Mouse (Mus musculus) heart, embryonic 10.5 days (tissue): ENCODE results near the gene Adam8. TPM values are rescaled to one million over a fixed set of nuclear protein-coding genes. Genes with fewer than 3 reads are reported as not detected.
A peak's percentile ranks its signal among the peaks of the same experiment; 100 is the strongest.

Source experiments
- DNase-seq: peaks from one replicate; pipeline ENCODE4 v3.0.0-alpha.2; 2017; ENCODE audit warnings: low spot score
- H3K27ac ChIP-seq: fragments of 300-500 bp; sonication (generic); 2 replicates; pipeline ENCODE4 v1.5.1; 2016; ENCODE audit warnings: mild to moderate bottlenecking
- H3K27me3 ChIP-seq: fragments of 300-500 bp; sonication (generic); 2 replicates; pipeline ENCODE4 v1.6.1; 2016; ENCODE audit warnings: mild to moderate bottlenecking; ENCODE audit not compliant: poor library complexity, insufficient read depth, severe bottlenecking
- H3K36me3 ChIP-seq: fragments of 300-500 bp; sonication (generic); 2 replicates; pipeline ENCODE4 v1.6.1; 2016; ENCODE audit warnings: mild to moderate bottlenecking, moderate library complexity
- H3K4me1 ChIP-seq: fragments of 300-500 bp; sonication (generic); 2 replicates; pipeline ENCODE4 v1.6.1; 2016; ENCODE audit warnings: mild to moderate bottlenecking
- H3K4me3 ChIP-seq: fragments of 300-500 bp; sonication (generic); 2 replicates; pipeline ENCODE4 v1.5.1; 2016; ENCODE audit warnings: mild to moderate bottlenecking, moderate library complexity
- H3K9me3 ChIP-seq: fragments of 300-500 bp; sonication (generic); 2 replicates; pipeline ENCODE4 v1.6.1; 2016; ENCODE audit warnings: mild to moderate bottlenecking, moderate library complexity
- WGBS: fragments of 180-500 bp; shearing (Covaris S2); methylation state at CpG from one replicate; pipeline ENCODE4 v1.1.7; 2016; 5-methylcytosine and 5-hydroxymethylcytosine counted together
- polyA plus RNA-seq: library from polyadenylated mRNA; unstranded; fragments of >200 nt; fragmentation: Nextera tagmentation; extraction: Ambion mirVana; gene quantifications from 2 replicates; pipeline ENCODE4 v1.2.1, GENCODE M21; 2016

The Adam8 gene
- polyA plus RNA-seq, 1 experiment from 2014 or later: 1.3 TPM

DNA sequence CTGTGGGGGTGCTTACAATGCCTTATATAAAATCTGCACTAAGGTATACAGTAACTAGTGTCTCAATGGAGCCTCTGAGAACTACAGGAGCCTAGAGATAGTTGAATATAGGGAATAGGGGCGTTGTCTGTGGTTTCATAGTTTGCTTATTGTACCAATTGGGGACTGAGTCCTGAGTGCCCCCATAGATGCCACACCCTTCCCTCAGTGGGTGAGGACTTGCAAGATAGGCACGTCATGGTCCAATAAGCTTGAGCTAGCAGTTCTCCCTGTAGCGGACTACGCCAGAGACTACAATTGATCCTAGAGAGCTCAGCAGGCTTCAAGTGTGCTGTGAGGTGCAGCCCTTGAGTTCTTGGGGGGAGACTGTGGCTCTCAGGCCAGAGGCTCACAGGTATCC, 36.9 kb downstream of the Adam8 start:
- H3K4me3 ChIP-seq: no peak overlapping the region
- DNase-seq: no peak
- H3K27ac ChIP-seq: no peak overlapping the region
- H3K27me3 ChIP-seq: peaks cover 66% of the 10 kb centered on the region
- H3K36me3 ChIP-seq: no peaks in the 10 kb centered on the region
- peaks cover 18% of the 10 kb centered on the region for H3K4me1 ChIP-seq
- H3K9me3 ChIP-seq: no peaks in the 10 kb centered on the region
- 86% methylated on average over 4 of the region's 4 CpGs for WGBS

DNA sequence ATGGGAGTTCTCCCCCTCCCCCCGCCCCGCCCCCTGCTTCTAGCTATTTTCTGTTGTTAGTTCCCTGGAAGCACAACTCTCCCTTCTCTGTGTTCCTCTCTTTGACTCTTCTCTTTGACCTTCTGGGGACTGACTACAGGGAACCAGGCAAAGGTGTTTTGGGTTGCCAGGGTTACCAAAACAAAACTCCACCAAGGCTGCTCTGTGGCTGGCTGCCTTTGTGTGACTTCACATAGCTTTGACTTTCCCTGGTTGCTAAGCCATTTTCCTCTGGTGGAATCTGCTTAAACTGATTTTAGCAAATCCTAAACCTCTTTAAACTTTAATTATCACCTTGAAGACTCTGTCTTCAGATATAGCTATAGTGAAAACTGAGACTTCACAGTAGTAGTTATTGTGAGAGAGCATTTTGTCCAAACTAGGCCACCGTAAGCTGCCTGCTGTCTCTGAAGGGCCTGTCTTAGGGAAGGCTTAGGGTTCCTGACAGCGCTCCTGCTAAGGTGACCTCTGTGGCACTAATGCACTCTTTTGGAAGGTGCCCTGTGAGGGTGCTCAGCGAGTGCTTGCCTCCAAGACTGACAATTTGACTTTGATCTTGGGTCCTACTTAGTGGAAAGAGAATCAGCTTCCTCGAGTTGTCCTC, 40.2 kb downstream of the Adam8 start:
- Histone ChIP-seq H3K4me1 (peaks cover 19% of the 10 kb centered on the region), H3K4me3 (no peak overlapping the region), H3K9me3 (no peaks in the 10 kb centered on the region), H3K27ac (no peak overlapping the region), H3K27me3 (peaks cover 64% of the 10 kb centered on the region), H3K36me3 (no peaks in the 10 kb centered on the region)
- 54% methylated on average over 6 of the region's 6 CpGs for WGBS
- DNase-seq: no peak

DNA sequence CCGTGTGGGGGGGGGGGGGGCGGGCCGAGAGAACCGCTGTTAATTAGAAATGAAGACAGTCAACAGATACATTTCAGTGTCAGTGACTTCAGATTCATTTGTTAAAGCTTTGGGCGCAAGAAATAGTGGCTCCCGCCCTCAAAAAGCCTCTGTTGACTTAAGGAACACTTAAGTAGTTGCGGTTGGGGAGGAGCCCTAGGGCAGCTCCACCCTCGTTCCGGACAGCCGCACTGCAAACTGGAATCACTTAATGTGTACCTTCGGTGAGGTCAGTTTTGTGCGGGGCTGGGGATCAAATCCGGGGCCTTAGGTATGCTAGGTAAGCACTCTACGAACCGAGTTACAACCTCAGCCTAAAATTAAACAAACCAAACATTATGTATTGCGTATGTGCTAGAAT, 41.3 kb downstream of the Adam8 start:
- Histone ChIP-seq H3K4me3 (peak overlapping the region; percentile 69), H3K27me3 (peaks cover 64% of the 10 kb centered on the region), H3K27ac (peak overlapping the region; percentile 83; the same call in 1 of the 2 replicates), H3K9me3 (no peaks in the 10 kb centered on the region), H3K36me3 (no peaks in the 10 kb centered on the region), H3K4me1 (peaks cover 19% of the 10 kb centered on the region)
- 4% methylated on average over 16 of the region's 16 CpGs for WGBS
- no peak for DNase-seq

DNA sequence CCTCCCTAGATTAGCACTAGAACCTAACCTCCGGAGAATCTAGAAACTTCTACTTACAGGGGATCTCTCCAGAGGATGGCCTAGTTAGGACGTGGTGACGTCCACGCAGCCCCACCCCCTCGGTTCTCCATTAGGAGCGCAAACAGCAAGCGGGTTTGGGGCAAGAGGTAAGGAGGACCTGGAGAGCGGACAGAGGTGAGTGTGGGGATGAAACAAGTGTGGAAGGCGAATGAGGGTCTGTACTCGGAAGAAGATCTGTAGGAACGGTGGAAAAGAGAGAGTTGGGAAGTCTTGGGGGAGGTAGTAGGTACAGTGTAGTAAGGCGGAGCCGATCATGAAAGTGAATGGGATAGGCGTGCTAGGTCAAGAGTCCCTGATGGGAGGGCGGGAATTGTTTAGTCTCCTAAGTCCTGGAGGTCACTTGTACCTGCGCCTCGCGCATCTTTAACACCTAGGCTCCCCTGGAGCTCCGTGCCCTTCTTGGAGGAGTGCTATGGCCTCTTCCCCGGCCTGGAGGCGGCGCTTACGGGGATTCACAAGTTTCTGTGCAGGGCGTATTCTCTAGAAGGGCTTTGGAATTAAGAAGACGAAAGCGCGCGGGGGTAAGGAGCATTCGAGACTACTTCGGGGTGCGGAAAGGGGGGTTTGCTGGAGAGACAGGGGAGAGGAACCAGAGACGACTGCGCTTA, 41.9 kb downstream of the Adam8 start:
- peak; percentile 84 for DNase-seq
- H3K4me3 ChIP-seq: peak overlapping the region; percentile 69
- H3K27me3 ChIP-seq: peaks cover 64% of the 10 kb centered on the region
- no peaks in the 10 kb centered on the region for H3K9me3 ChIP-seq
- peaks cover 19% of the 10 kb centered on the region for H3K4me1 ChIP-seq
- no peaks in the 10 kb centered on the region for H3K36me3 ChIP-seq
- peak overlapping the region; percentile 83 for H3K27ac ChIP-seq
- WGBS: under 1% methylated on average over 33 of the region's 33 CpGs

DNA sequence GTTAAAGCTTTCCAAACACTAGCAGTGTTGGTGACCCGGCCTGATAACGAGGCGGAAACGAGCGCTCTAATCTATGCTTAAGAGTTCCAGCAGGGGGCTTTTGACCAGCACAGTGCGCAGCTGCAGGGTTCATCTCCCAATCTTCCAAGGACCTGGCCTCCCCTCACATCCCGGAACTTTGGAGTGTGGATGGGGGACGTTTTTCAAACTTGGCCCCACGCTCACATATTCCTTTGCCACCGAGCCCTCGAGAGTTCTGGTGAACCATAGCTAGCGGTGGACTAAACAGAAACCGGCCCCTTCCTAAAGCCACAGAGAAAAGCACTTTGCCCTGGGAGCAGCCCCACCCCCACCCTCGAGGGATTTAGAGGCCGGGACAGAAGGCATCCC, 42.5 kb downstream of the Adam8 start:
- WGBS: under 1% methylated on average over 15 of the region's 15 CpGs
- Histone ChIP-seq H3K4me3 (peak overlapping the region; percentile 69), H3K27me3 (peaks cover 64% of the 10 kb centered on the region), H3K9me3 (no peaks in the 10 kb centered on the region), H3K36me3 (no peaks in the 10 kb centered on the region), H3K27ac (peak overlapping the region; percentile 83), H3K4me1 (peaks cover 19% of the 10 kb centered on the region)
- DNase-seq: peak; percentile 89

DNA sequence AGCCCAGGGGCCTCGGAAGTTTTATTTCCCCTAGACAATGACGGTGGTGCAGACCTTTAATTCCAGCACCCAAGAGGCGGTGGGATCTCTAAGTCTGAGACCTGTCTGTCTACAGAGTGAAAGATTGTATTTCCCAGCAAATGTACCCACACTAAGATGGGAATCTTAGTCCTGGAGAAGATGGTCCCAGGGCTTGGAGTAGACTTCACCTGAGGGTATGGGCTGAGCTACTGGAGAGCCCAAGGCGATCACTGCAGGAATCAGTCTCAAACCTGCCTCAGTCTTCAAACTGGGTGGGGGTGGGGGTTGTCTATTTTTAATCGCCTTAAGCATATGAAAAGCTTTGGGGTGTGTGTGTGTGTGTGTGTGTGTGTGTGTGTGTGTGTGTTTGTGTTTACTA, 46.3 kb downstream of the Adam8 start:
- Histone ChIP-seq H3K27me3 (peaks cover 87% of the 10 kb centered on the region), H3K27ac (no peak overlapping the region), H3K4me3 (no peak overlapping the region), H3K4me1 (peaks cover 26% of the 10 kb centered on the region), H3K36me3 (no peaks in the 10 kb centered on the region), H3K9me3 (no peaks in the 10 kb centered on the region)
- DNase-seq: no peak
- WGBS: 29% methylated on average over 5 of the region's 5 CpGs

DNA sequence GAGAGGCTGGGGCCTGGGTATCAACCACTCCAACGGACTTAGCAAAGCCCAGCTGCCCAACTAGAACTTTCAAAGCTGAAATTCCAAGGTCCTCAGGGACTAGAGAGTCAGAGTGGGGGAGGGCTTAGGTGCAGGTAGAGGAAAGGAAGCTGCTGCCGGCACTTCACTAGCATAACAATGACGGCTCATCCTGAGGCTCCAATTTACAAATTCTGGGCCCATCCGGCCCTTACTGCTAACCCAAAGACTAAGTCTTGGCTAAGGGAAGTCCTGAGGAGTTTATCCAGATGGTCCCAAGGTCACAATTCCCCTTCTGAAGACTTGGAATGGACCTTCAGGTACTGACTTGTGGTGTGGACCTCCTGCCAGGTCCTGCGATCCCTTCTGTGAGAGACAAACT, 46.8 kb downstream of the Adam8 start:
- Histone ChIP-seq H3K4me3 (no peak overlapping the region), H3K36me3 (no peaks in the 10 kb centered on the region), H3K4me1 (peaks cover 24% of the 10 kb centered on the region), H3K9me3 (no peaks in the 10 kb centered on the region), H3K27ac (no peak overlapping the region), H3K27me3 (peaks cover 92% of the 10 kb centered on the region)
- 14% methylated on average over 5 of the region's 5 CpGs for WGBS
- DNase-seq: no peak

DNA sequence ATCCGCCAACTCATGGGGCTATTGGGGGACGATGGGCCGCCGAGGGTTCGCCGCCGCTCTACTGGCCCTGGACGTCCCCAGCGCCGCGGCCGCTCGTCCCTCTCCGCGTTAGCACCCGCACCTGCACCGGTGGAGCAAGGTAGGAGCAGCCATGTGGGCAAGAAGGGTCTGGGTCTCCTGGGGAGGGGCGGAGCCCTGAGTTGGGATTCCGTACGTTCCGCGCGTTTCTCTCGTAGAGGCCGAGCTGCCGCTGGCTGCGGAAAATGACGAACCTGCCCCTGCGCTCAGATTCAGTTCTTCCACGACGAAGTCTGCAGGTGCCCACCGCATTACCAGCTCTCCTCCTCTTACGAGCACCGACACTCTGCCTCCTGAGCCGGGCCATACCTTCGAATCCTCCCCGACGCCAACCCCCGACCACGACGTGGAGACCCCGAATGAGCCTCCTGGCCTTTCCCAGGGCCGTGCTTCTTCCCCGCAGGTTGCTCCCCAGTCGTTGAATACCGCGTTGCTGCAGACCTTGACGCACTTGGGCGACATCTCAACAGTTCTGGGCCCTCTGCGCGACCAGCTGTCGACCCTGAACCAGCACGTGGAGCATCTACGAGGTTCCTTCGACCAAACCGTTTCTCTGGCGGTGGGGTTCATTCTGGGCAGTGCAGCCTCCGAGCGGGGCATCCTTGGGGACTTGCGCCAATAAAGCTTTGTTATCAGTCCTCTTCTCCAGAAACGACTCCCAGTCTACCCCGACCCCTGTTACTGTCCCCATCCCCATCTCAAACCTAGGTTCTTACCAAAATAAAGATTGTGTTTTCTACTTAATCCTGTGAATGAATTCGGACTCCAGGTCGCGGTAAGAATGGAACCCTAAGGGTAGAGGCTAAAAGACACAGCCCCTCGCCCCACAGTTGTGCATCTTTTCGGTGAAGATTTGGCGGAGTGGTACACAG, 47.8 kb downstream of the Adam8 start:
- Histone ChIP-seq H3K9me3 (no peaks in the 10 kb centered on the region), H3K4me3 (peak overlapping the region; percentile 57), H3K4me1 (peaks cover 16% of the 10 kb centered on the region), H3K27ac (0 out of 2 replicates have a peak overlapping the region, but pooled peaks have one; percentile 38), H3K36me3 (no peaks in the 10 kb centered on the region), H3K27me3 (peaks cover 100% of the 10 kb centered on the region)
- 3% methylated on average over 68 of the region's 68 CpGs for WGBS
- no peak for DNase-seq

DNA sequence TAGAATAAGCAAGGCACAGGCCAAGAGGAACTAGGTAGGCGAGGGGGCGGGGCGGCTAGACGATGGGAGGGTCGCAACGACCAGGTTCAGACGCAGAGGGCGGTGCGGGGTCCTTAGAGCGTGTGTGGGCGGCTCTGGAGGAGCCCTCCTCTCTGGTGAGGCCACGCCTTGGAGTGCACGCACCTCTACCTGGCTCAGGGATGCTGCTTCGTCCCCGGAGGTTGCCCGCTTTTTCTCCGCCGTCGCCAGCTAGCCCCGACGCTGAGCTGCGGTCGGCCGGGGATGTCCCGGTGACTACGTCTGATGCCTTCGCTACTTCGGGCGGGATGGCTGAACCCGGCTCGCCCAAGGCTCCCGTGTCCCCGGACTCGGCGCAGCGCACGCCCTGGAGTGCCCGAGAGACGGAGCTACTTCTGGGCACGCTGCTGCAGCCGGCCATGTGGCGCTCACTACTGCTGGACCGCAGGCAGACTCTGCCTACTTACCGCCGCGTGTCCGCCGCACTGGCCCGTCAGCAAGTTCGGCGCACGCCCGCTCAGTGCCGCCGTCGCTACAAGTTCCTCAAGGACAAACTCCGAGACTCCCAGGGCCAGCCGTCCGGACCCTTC, 48.6 kb downstream of the Adam8 start, which contains the start of gene Utf1:
Gene Utf1, plus strand, starts transcription at position 116 of the 608 bp plus-strand sequence.
- H3K4me1 ChIP-seq: peaks cover 14% of the 10 kb centered on the region
- no peaks in the 10 kb centered on the region for H3K36me3 ChIP-seq
- peak within 1 kb of the TSS; percentile 57 for H3K4me3 ChIP-seq
- no peak for DNase-seq
- peaks cover 100% of the 10 kb centered on the region for H3K27me3 ChIP-seq
- H3K9me3 ChIP-seq: no peaks in the 10 kb centered on the region
- WGBS: 2% methylated on average over 59 of the region's 59 CpGs
- H3K27ac ChIP-seq: peak within 1 kb of the TSS; percentile 38; the same call in 1 of the 2 replicates

DNA sequence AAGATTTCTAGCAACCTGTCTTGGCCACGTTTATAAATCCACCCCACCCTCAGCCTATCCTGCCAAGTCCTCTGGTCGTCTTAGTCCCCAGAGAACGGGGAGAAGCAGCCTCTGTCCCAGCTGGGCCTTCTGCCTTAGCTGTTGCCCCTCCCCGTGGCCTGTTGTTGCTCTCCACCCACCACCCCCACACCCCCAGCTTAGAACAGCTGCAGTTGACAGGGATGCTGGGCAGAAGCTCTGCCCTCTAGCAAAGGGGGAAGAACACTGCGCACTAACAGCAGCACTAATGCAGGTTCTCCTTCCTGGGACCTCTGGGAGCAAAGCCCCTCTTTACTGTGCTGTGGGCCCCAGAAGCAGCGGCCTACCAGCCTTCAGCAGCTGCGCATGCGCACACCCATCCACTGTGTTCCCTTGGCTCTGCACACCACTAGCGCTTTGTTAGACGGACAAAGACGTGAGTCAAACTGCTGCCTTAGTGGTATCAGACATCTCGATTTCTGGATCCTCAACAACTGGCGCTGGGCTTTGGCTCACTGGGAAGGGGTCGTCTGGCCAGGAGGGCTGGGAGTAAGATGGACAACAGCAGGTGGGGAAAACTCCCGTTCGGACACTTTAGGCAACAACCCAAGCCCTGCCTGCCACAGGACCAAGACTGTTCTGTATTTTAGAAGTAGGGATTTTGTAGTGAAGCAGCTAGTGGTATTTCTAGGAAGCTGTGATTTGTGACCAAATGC, 51.7 kb downstream of the Adam8 start:
- peaks cover 14% of the 10 kb centered on the region for H3K4me1 ChIP-seq
- H3K36me3 ChIP-seq: no peaks in the 10 kb centered on the region
- no peak for DNase-seq
- H3K27me3 ChIP-seq: peaks cover 96% of the 10 kb centered on the region
- no peak overlapping the region for H3K4me3 ChIP-seq
- WGBS: 64% methylated on average over 16 of the region's 16 CpGs
- H3K9me3 ChIP-seq: no peaks in the 10 kb centered on the region
- no peak overlapping the region for H3K27ac ChIP-seq

DNA sequence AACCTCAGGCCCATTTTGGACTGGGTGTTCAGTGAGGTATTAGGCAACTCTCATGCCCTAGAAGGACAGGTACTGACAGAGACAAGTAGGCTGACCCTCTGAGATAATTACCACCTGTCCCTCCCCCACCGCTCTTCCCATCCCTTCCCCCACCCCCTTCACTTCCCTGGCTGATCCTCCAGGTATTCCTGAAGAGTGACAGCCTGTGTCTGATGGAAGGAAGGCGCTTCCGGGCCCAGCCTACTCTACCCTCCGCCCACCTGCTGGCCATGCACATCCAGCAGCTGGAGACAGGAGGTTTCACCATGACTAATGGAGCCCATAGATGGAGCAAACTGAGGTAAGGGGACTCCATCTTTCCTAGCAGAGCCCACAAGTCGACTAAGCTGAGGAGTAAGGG, 54.6 kb downstream of the Adam8 start:
- Histone ChIP-seq H3K27ac (no peak overlapping the region), H3K27me3 (peaks cover 70% of the 10 kb centered on the region), H3K4me1 (no peaks in the 10 kb centered on the region), H3K9me3 (no peaks in the 10 kb centered on the region), H3K36me3 (no peaks in the 10 kb centered on the region), H3K4me3 (no peak overlapping the region)
- 56% methylated on average over 5 of the region's 5 CpGs for WGBS
- no peak for DNase-seq

DNA sequence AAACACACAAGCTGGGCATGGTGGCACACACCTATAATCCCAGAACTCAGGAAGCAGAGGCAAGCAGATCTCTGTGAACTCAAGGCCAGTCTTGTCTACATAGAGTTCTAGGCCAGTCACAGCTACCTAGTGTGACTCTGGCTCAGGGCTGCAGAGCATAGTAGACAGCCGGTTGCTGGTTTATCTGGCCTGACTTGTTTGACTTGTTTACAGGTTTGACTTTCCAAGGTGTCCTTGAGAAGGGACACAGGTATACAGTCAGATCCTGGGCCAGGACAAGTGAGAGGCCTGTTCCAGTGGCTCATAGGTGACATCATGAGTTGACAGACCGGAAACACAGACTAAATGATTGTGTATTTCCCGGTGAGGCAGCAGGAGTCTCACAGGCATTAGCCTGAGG, 55.2 kb downstream of the Adam8 start:
- 67% methylated on average over 3 of the region's 3 CpGs for WGBS
- Histone ChIP-seq H3K4me1 (no peaks in the 10 kb centered on the region), H3K9me3 (no peaks in the 10 kb centered on the region), H3K4me3 (no peak overlapping the region), H3K36me3 (no peaks in the 10 kb centered on the region), H3K27ac (no peak overlapping the region), H3K27me3 (peaks cover 70% of the 10 kb centered on the region)
- no peak for DNase-seq
